Mouse (Mus musculus): ENCODE measurements at regions not wholly inside any gene's neighbourhood (a gene's known extent, or its start where the extent isn't known, plus 50 kb on each side); places are given as distances from the start of the nearest gene placed in this dataset.

GRCm38 (mm10) chr2:50433166-50433565 is 136.6 kb upstream of the Mmadhc start:
- TF ChIP-seq CTCF (IDR thresholded peaks at IDR 0.05) (no peak), EP300 (IDR thresholded peaks at IDR 0.05) (no peak)

Measured in lung, postnatal 0 days (tissue).